Mouse (Mus musculus) frontal cortex, postnatal 14 days (tissue): ENCODE data around the gene Cdc42ep3.

ENCODE experiments used
- DNase-seq, 2 experiments: peaks; one replicate each; pipeline ENCODE4 v3.0.0; 2022; ENCODE audit warnings: low spot score in 2 of 2

Cdc42ep3 gene

GRCm38 (mm10) chr17:79354444-79355270 is at the start of gene Cdc42ep3:
Cdc42ep3 (minus strand) TSS chr17:79355091.
- peak; percentile 43 to 53 for DNase-seq

GRCm38 (mm10) chr17:79400356-79400755 is 45.5 kb upstream of the Cdc42ep3 start:
- DNase-seq: no peak

GRCm38 (mm10) chr17:79398416-79398815 is 43.5 kb upstream of the Cdc42ep3 start:
- no peak for DNase-seq

GRCm38 (mm10) chr17:79394799-79395198 is 39.9 kb upstream of the Cdc42ep3 start:
- DNase-seq: no peak

- DNase-seq: no peak
These were observed 39.0 kb upstream of the Cdc42ep3 start for GRCm38 (mm10) chr17:79393886-79394285.

- no peak for DNase-seq
These were observed 32.7 kb upstream of the Cdc42ep3 start for GRCm38 (mm10) chr17:79387465-79388066.

- no peak for DNase-seq
These were observed 26.6 kb upstream of the Cdc42ep3 start for GRCm38 (mm10) chr17:79381485-79381884.

- DNase-seq: no peak
These were observed 24.3 kb upstream of the Cdc42ep3 start for GRCm38 (mm10) chr17:79379191-79379590.

GRCm38 (mm10) chr17:79376434-79377210 is 21.7 kb upstream of the Cdc42ep3 start:
- no peak for DNase-seq

- DNase-seq: no peak
These were observed 18.1 kb upstream of the Cdc42ep3 start for GRCm38 (mm10) chr17:79372973-79373372.

- no peak for DNase-seq
These were observed 10.0 kb upstream of the Cdc42ep3 start for GRCm38 (mm10) chr17:79364749-79365450.

- no peak for DNase-seq
These were observed 1.2 kb upstream of the Cdc42ep3 start for GRCm38 (mm10) chr17:79356071-79356601.

GRCm38 (mm10) chr17:79355271-79355991 is 540 bp upstream of the Cdc42ep3 start:
- peak; percentile 69 to 71 for DNase-seq

- no peak for DNase-seq
These were observed 782 bp downstream of the Cdc42ep3 start for GRCm38 (mm10) chr17:79354174-79354443.

- DNase-seq: no peak
These were observed 1.3 kb downstream of the Cdc42ep3 start for GRCm38 (mm10) chr17:79353446-79354173.

- DNase-seq: no peak
These were observed 4.1 kb downstream of the Cdc42ep3 start for GRCm38 (mm10) chr17:79350751-79351191.

- DNase-seq: no peak
These were observed 5.5 kb downstream of the Cdc42ep3 start for GRCm38 (mm10) chr17:79349371-79349770.

GRCm38 (mm10) chr17:79347920-79348589 is 6.8 kb downstream of the Cdc42ep3 start:
- DNase-seq: no peak

- DNase-seq: no peak
These were observed 7.6 kb downstream of the Cdc42ep3 start for GRCm38 (mm10) chr17:79347291-79347690.
